Mouse (Mus musculus): ENCODE results near the gene Arl3.

The Arl3 gene

GRCm38 (mm10) chr19:46518352-46518787, 54.6 kb downstream of the Arl3 start:
- DNase-seq (ENCODE audit: low read depth, low spot score): no peak

- no peak for DNase-seq (ENCODE audit: low read depth, low spot score)
These were observed 55.3 kb downstream of the Arl3 start for GRCm38 (mm10) chr19:46517529-46518351.

- DNase-seq (ENCODE audit: low read depth, low spot score): no peak
These were observed 56.1 kb downstream of the Arl3 start for GRCm38 (mm10) chr19:46516667-46517528.

- no peak for DNase-seq (ENCODE audit: low read depth, low spot score)
These were observed 57.6 kb downstream of the Arl3 start for GRCm38 (mm10) chr19:46515287-46515821.

- DNase-seq (ENCODE audit: low read depth, low spot score): no peak
These were observed 58.6 kb downstream of the Arl3 start for GRCm38 (mm10) chr19:46514387-46514786.

- no peak for DNase-seq (ENCODE audit: low read depth, low spot score)
These were observed 61.7 kb downstream of the Arl3 start for GRCm38 (mm10) chr19:46511263-46511662.

- DNase-seq (ENCODE audit: low read depth, low spot score): no peak
These were observed 62.2 kb downstream of the Arl3 start for GRCm38 (mm10) chr19:46510824-46511223.

GRCm38 (mm10) chr19:46510401-46510800, 62.6 kb downstream of the Arl3 start:
- DNase-seq (ENCODE audit: low read depth, low spot score): no peak

GRCm38 (mm10) chr19:46509736-46510135, 63.3 kb downstream of the Arl3 start:
- no peak for DNase-seq (ENCODE audit: low read depth, low spot score)

- DNase-seq (ENCODE audit: low read depth, low spot score): no peak
These were observed 63.8 kb downstream of the Arl3 start for GRCm38 (mm10) chr19:46509202-46509601.

GRCm38 (mm10) chr19:46508738-46509137, 64.3 kb downstream of the Arl3 start:
- DNase-seq (ENCODE audit: low read depth, low spot score): no peak

- no peak for DNase-seq (ENCODE audit: low read depth, low spot score)
These were observed 65.2 kb downstream of the Arl3 start for GRCm38 (mm10) chr19:46507806-46508205.

GRCm38 (mm10) chr19:46507181-46507581, 65.8 kb downstream of the Arl3 start:
- no peak for DNase-seq (ENCODE audit: low read depth, low spot score)

GRCm38 (mm10) chr19:46506372-46506717, 66.7 kb downstream of the Arl3 start:
- DNase-seq (ENCODE audit: low read depth, low spot score): no peak

- no peak for DNase-seq (ENCODE audit: low read depth, low spot score)
These were observed 67.2 kb downstream of the Arl3 start for GRCm38 (mm10) chr19:46505646-46506371.

- DNase-seq (ENCODE audit: low read depth, low spot score): no peak
These were observed 68.1 kb downstream of the Arl3 start for GRCm38 (mm10) chr19:46504822-46505417.

GRCm38 (mm10) chr19:46504085-46504552, 68.9 kb downstream of the Arl3 start:
- DNase-seq (ENCODE audit: low read depth, low spot score): peak; percentile 28

- DNase-seq (ENCODE audit: low read depth, low spot score): no peak
These were observed 69.5 kb downstream of the Arl3 start for GRCm38 (mm10) chr19:46503351-46504084.

GRCm38 (mm10) chr19:46502471-46503166, 70.4 kb downstream of the Arl3 start:
- peak; percentile 79 for DNase-seq (ENCODE audit: low read depth, low spot score)

GRCm38 (mm10) chr19:46502069-46502455, 70.9 kb downstream of the Arl3 start:
- no peak for DNase-seq (ENCODE audit: low read depth, low spot score)
